Mouse (Mus musculus) limb, embryonic 10.5 days (tissue): ENCODE measurements around the gene Stat3. TPM values are rescaled to one million over a fixed set of nuclear protein-coding genes. Genes with fewer than 3 reads are reported as not detected.
A peak's percentile ranks its signal among the peaks of the same experiment; 100 is the strongest.

Experiments
- DNase-seq: peaks from one replicate; pipeline ENCODE4 v3.0.0-alpha.2; 2017; ENCODE audit warnings: low spot score
- H3K27ac ChIP-seq: fragments of 300-500 bp; sonication (generic); 2 replicates; pipeline ENCODE4 v1.5.1; 2016; ENCODE audit warnings: mild to moderate bottlenecking
- H3K27me3 ChIP-seq: fragments of 300-500 bp; sonication (generic); 2 replicates; pipeline ENCODE4 v1.6.1; 2016; ENCODE audit warnings: low read depth, mild to moderate bottlenecking; ENCODE audit not compliant: poor library complexity, severe bottlenecking
- H3K36me3 ChIP-seq: fragments of 300-500 bp; sonication (generic); 2 replicates; pipeline ENCODE4 v1.6.1; 2016; ENCODE audit warnings: mild to moderate bottlenecking, moderate library complexity
- H3K4me1 ChIP-seq: fragments of 300-500 bp; sonication (generic); 2 replicates; pipeline ENCODE4 v1.6.1; 2016
- H3K4me3 ChIP-seq: fragments of 300-500 bp; sonication (generic); 2 replicates; pipeline ENCODE4 v1.5.1; 2016; ENCODE audit warnings: mild to moderate bottlenecking, moderate library complexity
- H3K9me3 ChIP-seq: fragments of 300-500 bp; sonication (generic); replicated peaks from 2 replicates; pipeline ENCODE4 v1.6.1; 2016; ENCODE audit warnings: mild to moderate bottlenecking
- WGBS: fragments of 180-500 bp; shearing (Covaris S2); methylation state at CpG from one replicate; pipeline ENCODE4 v1.1.7; 2016; 5-methylcytosine and 5-hydroxymethylcytosine counted together
- polyA plus RNA-seq: library from polyadenylated mRNA; unstranded; fragments of >200 nt; fragmentation: Nextera tagmentation; extraction: Ambion mirVana; gene quantifications from 2 replicates; pipeline ENCODE4 v1.2.1, GENCODE M21; 2016

The Stat3 gene
- polyA plus RNA-seq, 1 experiment from 2014 or later, result 30.2 TPM

GRCm38 (mm10) chr11:100959826-100960225 lies 20.5 kb upstream of the Stat3 start:
- Histone ChIP-seq H3K9me3 (no peaks in the 10 kb centered on the region), H3K4me1 (peaks cover 18% of the 10 kb centered on the region), H3K36me3 (no peaks in the 10 kb centered on the region), H3K27me3 (peaks cover 81% of the 10 kb centered on the region), H3K4me3 (no peak overlapping the region), H3K27ac (no peak overlapping the region)
- WGBS, result 32% methylated on average over 3 of the region's 3 CpGs
- DNase-seq, result no peak

- peaks cover 77% of the 10 kb centered on the region for H3K27me3 ChIP-seq
- peak overlapping the region; percentile 44; the same call in 1 of the 2 replicates for H3K4me3 ChIP-seq
- DNase-seq, result peak; percentile 74
- H3K9me3 ChIP-seq, result no peaks in the 10 kb centered on the region
- H3K4me1 ChIP-seq, result peaks cover 18% of the 10 kb centered on the region
- 3% methylated on average over 14 of the region's 14 CpGs for WGBS
- no peak overlapping the region for H3K27ac ChIP-seq
- no peaks in the 10 kb centered on the region for H3K36me3 ChIP-seq
These were observed 20.1 kb upstream of the Stat3 start for GRCm38 (mm10) chr11:100959464-100959810.

- 7% methylated on average over 76 of the region's 76 CpGs for WGBS
- Histone ChIP-seq H3K27ac (no peak overlapping the region), H3K4me1 (peaks cover 18% of the 10 kb centered on the region), H3K9me3 (no peaks in the 10 kb centered on the region), H3K4me3 (peak overlapping the region; percentile 44), H3K27me3 (peaks cover 71% of the 10 kb centered on the region), H3K36me3 (no peaks in the 10 kb centered on the region)
- DNase-seq, result peak; percentile 48
These were observed 19.5 kb upstream of the Stat3 start for GRCm38 (mm10) chr11:100958613-100959463.

- Histone ChIP-seq H3K9me3 (no peaks in the 10 kb centered on the region), H3K4me3 (no peak overlapping the region), H3K36me3 (no peaks in the 10 kb centered on the region), H3K27me3 (peaks cover 64% of the 10 kb centered on the region), H3K4me1 (peaks cover 18% of the 10 kb centered on the region), H3K27ac (no peak overlapping the region)
- DNase-seq, result no peak
- WGBS, result 41% methylated on average over 6 of the region's 6 CpGs
These were observed 18.7 kb upstream of the Stat3 start for GRCm38 (mm10) chr11:100957915-100958469.

- H3K27me3 ChIP-seq, result peaks cover 61% of the 10 kb centered on the region
- 2% methylated on average over 5 of the region's 5 CpGs for WGBS
These were observed 17.9 kb upstream of the Stat3 start for GRCm38 (mm10) chr11:100957244-100957643.

GRCm38 (mm10) chr11:100949540-100949939 lies 10.2 kb upstream of the Stat3 start:
- no peaks in the 10 kb centered on the region for H3K27me3 ChIP-seq
- H3K9me3 ChIP-seq, result no peaks in the 10 kb centered on the region
- no peak overlapping the region for H3K4me3 ChIP-seq
- H3K27ac ChIP-seq, result no peak overlapping the region
- 100% methylated on average over 1 of the region's 1 CpGs for WGBS
- no peak for DNase-seq
- no peaks in the 10 kb centered on the region for H3K36me3 ChIP-seq
- no peaks in the 10 kb centered on the region for H3K4me1 ChIP-seq

More at GRCm38 (mm10) chr11:100957244-100957643, 17.9 kb upstream of the Stat3 start:
- H3K36me3 ChIP-seq, result no peaks in the 10 kb centered on the region
- H3K27ac ChIP-seq, result no peak overlapping the region
- no peaks in the 10 kb centered on the region for H3K9me3 ChIP-seq
- peaks cover 18% of the 10 kb centered on the region for H3K4me1 ChIP-seq
- DNase-seq, result peak; percentile 98
- no peak overlapping the region for H3K4me3 ChIP-seq

GRCm38 (mm10) chr11:100948317-100948716 lies 9.0 kb upstream of the Stat3 start:
- no peaks in the 10 kb centered on the region for H3K9me3 ChIP-seq
- H3K27me3 ChIP-seq, result no peaks in the 10 kb centered on the region
- 61% methylated on average over 4 of the region's 4 CpGs for WGBS
- no peak overlapping the region for H3K27ac ChIP-seq
- H3K4me3 ChIP-seq, result no peak overlapping the region
- DNase-seq, result no peak
- no peaks in the 10 kb centered on the region for H3K4me1 ChIP-seq
- H3K36me3 ChIP-seq, result no peaks in the 10 kb centered on the region

- no peaks in the 10 kb centered on the region for H3K27me3 ChIP-seq
- no peaks in the 10 kb centered on the region for H3K4me1 ChIP-seq
- no peak for DNase-seq
- H3K4me3 ChIP-seq, result no peak overlapping the region
- no peaks in the 10 kb centered on the region for H3K9me3 ChIP-seq
- H3K27ac ChIP-seq, result no peak overlapping the region
- no peaks in the 10 kb centered on the region for H3K36me3 ChIP-seq
These were observed 8.2 kb upstream of the Stat3 start for GRCm38 (mm10) chr11:100947548-100947947.

GRCm38 (mm10) chr11:100946862-100947261 lies 7.5 kb upstream of the Stat3 start:
- DNase-seq, result no peak

GRCm38 (mm10) chr11:100942388-100942787 lies 3.0 kb upstream of the Stat3 start:
- Histone ChIP-seq H3K36me3 (no peaks in the 10 kb centered on the region), H3K27ac (no peak overlapping the region), H3K4me3 (no peak overlapping the region), H3K9me3 (no peaks in the 10 kb centered on the region), H3K4me1 (peaks cover 25% of the 10 kb centered on the region), H3K27me3 (no peaks in the 10 kb centered on the region)
- 77% methylated on average over 1 of the region's 1 CpGs for WGBS
- no peak for DNase-seq

More at GRCm38 (mm10) chr11:100946862-100947261, 7.5 kb upstream of the Stat3 start:
- no peaks in the 10 kb centered on the region for H3K4me1 ChIP-seq
- H3K9me3 ChIP-seq, result no peaks in the 10 kb centered on the region
- no peak overlapping the region for H3K27ac ChIP-seq
- no peak overlapping the region for H3K4me3 ChIP-seq
- 65% methylated on average over 4 of the region's 4 CpGs for WGBS
- H3K27me3 ChIP-seq, result no peaks in the 10 kb centered on the region
- no peaks in the 10 kb centered on the region for H3K36me3 ChIP-seq

- no peaks in the 10 kb centered on the region for H3K36me3 ChIP-seq
- H3K4me3 ChIP-seq, result peak overlapping the region; percentile 91
- peaks cover 33% of the 10 kb centered on the region for H3K4me1 ChIP-seq
- H3K27me3 ChIP-seq, result no peaks in the 10 kb centered on the region
- no peaks in the 10 kb centered on the region for H3K9me3 ChIP-seq
- peak; percentile 59 for DNase-seq
- WGBS, result under 1% methylated on average over 47 of the region's 48 CpGs
- peak overlapping the region; percentile 97 for H3K27ac ChIP-seq
These were observed 429 bp downstream of the Stat3 start for GRCm38 (mm10) chr11:100938711-100939511.

- Histone ChIP-seq H3K27ac (peak overlapping the region; percentile 97; the same call in 1 of the 2 replicates), H3K4me1 (peaks cover 33% of the 10 kb centered on the region), H3K9me3 (no peaks in the 10 kb centered on the region), H3K4me3 (peak overlapping the region; percentile 91), H3K27me3 (no peaks in the 10 kb centered on the region), H3K36me3 (no peaks in the 10 kb centered on the region)
- peak; percentile 33 for DNase-seq
- 28% methylated on average over 5 of the region's 5 CpGs for WGBS
These were observed 1.2 kb downstream of the Stat3 start for GRCm38 (mm10) chr11:100938112-100938511.

- Histone ChIP-seq H3K27ac (no peak overlapping the region), H3K27me3 (no peaks in the 10 kb centered on the region), H3K4me1 (peaks cover 33% of the 10 kb centered on the region), H3K36me3 (no peaks in the 10 kb centered on the region), H3K9me3 (no peaks in the 10 kb centered on the region), H3K4me3 (no peak overlapping the region)
- 88% methylated on average over 4 of the region's 4 CpGs for WGBS
- DNase-seq, result no peak
These were observed 2.0 kb downstream of the Stat3 start for GRCm38 (mm10) chr11:100937295-100937694.
